ENCODE assay signal across 23 mouse cellular contexts in genomic region chr1:35358981-35359380, GRCm38 (mm10).
DNase-seq lines count a peak whose midpoint lies in the region; TF ChIP-seq lines count a peak whose summit lies in the region.
"Had no signal": no experiment of that assay in that cellular context is flagged by ENCODE, and none has a peak within 500 bp of the region (broad histone marks: within the 10 kb centered on the region; RNA-seq: fewer than 3 reads in every experiment).

No protein-coding gene starts in this region.

- TF ChIP-seq POLR2A in brain, embryonic 14.5 days (IDR thresholded peaks at IDR 0.05; ENCODE audit: borderline replicate concordance, extremely low read depth, insufficient read depth, insufficient read length, poor library complexity, severe bottlenecking), result no peak
- no peak for TF ChIP-seq POLR2A in lung, adult 2 months (IDR thresholded peaks at IDR 0.05; ENCODE audit: borderline replicate concordance, extremely low read depth, low read depth, low read length)

- TF ChIP-seq CTCF in brain, embryonic 14.5 days (IDR thresholded peaks at IDR 0.05; ENCODE audit: borderline replicate concordance, extremely low read depth, insufficient read depth, insufficient read length), result no peak
- TF ChIP-seq CTCF in lung, adult 2 months (IDR thresholded peaks at IDR 0.05; ENCODE audit: insufficient read depth, low read length), result no peak

- H3K27ac ChIP-seq in ES-E14 (ENCODE audit: insufficient read depth, low read depth, low read length, poor library complexity, severe bottlenecking), result no peak overlapping the region
- H3K27ac ChIP-seq: embryonic facial prominence, embryonic 13.5 days; forebrain, embryonic 10.5 days; forebrain, embryonic 13.5 days; hindbrain, embryonic 10.5 days; hindbrain, embryonic 13.5 days; hindbrain, postnatal 0 days had no signal

- WGBS in lung, adult 2 months, result 41% methylated on average over 5 of the region's 5 CpGs

- H3K4me1 ChIP-seq in ES-E14 (ENCODE audit: control insufficient read depth in 2 of 2, insufficient read depth in 2 of 2, low read length in 2 of 2, poor library complexity in 1 of 2), result no peaks in the 10 kb centered on the region
- H3K4me1 ChIP-seq in lung, adult 2 months (ENCODE audit: control insufficient read depth, insufficient read depth, low read length), result no peaks in the 10 kb centered on the region
- H3K4me1 ChIP-seq: embryonic facial prominence, embryonic 13.5 days; forebrain, embryonic 13.5 days; hindbrain, embryonic 10.5 days; hindbrain, embryonic 13.5 days had no signal

- H3K9me3 ChIP-seq in ES-E14 (ENCODE audit: control insufficient read depth, insufficient read depth, low read depth, low read length), result no peaks in the 10 kb centered on the region
- H3K9me3 ChIP-seq: embryonic facial prominence, embryonic 13.5 days; forebrain, embryonic 10.5 days; forebrain, embryonic 13.5 days; G1E; hindbrain, embryonic 10.5 days; hindbrain, embryonic 13.5 days had no signal

- in situ Hi-C loops in ES-E14 (cut with MboI; ENCODE audit: low sequenced_read_pairs in 2 of 2, unreplicated experiment in 2 of 2), result no loop called here

- DNase-seq in heart, adult 11 months, result peak; percentile 57
- DNase-seq in heart, postnatal 4 days, result no peak
- DNase-seq in retina, postnatal 1 day, result peak; percentile 9
- no peak for DNase-seq in retina, embryonic 14.5 days (ENCODE audit: low spot score)
- peak; percentile 19 for DNase-seq in ES-E14 (ENCODE audit: low read depth, low spot score)
- peak; percentile 22 for DNase-seq in brain, embryonic 14.5 days (ENCODE audit: low read depth)
- DNase-seq in lung, adult 2 months, result no peak
- no peak for DNase-seq in lung, postnatal 36 days
- DNase-seq: adrenal gland, adult 2 months; adrenal gland, postnatal 14 days; cerebellum, adult 11-12 months; cerebellum, adult 8-10 months; cerebellum, postnatal 10 days; cerebellum, postnatal 36 days; gastrocnemius, postnatal 10 days; gastrocnemius, postnatal 36 days had no signal

- no peak overlapping the region for H3K4me3 ChIP-seq in ES-E14 (ENCODE audit: insufficient read depth in 1 of 2, low read depth in 1 of 2, low read length in 2 of 2, poor library complexity in 1 of 2, severe bottlenecking in 1 of 2)
- H3K4me3 ChIP-seq in lung, adult 2 months (replicated peaks; ENCODE audit: extremely low read depth, low read depth, low read length), result no peak overlapping the region
- H3K4me3 ChIP-seq: embryonic facial prominence, embryonic 13.5 days; forebrain, embryonic 10.5 days; forebrain, embryonic 13.5 days; hindbrain, embryonic 10.5 days; hindbrain, embryonic 13.5 days had no signal

- H3K9ac ChIP-seq in ES-E14 (ENCODE audit: insufficient read depth, low read depth, low read length, poor library complexity, severe bottlenecking), result no peak overlapping the region
- H3K9ac ChIP-seq: embryonic facial prominence, embryonic 13.5 days; forebrain, embryonic 13.5 days; hindbrain, embryonic 13.5 days had no signal

- no peaks in the 10 kb centered on the region for H3K36me3 ChIP-seq in ES-E14 (ENCODE audit: control insufficient read depth, insufficient read depth, low read length, poor library complexity, severe bottlenecking)
- H3K36me3 ChIP-seq: embryonic facial prominence, embryonic 13.5 days; forebrain, embryonic 10.5 days; G1E; hindbrain, embryonic 10.5 days; hindbrain, embryonic 13.5 days had no signal

TF ChIP-seq in ES-E14, 5 proteins besides CTCF, POLR2A, EP300 and RAD21:
- TF ChIP-seq CHD2 (IDR thresholded peaks at IDR 0.05; ENCODE audit: low read depth, low read length), result no peak
- no peak for TF ChIP-seq ZC3H11A (IDR thresholded peaks at IDR 0.05; ENCODE audit: borderline replicate concordance, low read depth, low read length)
- no peak for TF ChIP-seq HCFC1 (IDR thresholded peaks at IDR 0.05; ENCODE audit: borderline replicate concordance, insufficient read depth, low read length)
- TF ChIP-seq ZNF384 (IDR thresholded peaks at IDR 0.05; ENCODE audit: low read depth, low read length), result no peak
- no peak for TF ChIP-seq MAFK (IDR thresholded peaks at IDR 0.05; ENCODE audit: insufficient read depth, low read depth, low read length)

Comparison
In these comparisons a context has a peak if more than half of its experiments do, and no peak if none do; other contexts are left out.
1. DNase-seq: peak in heart, adult 11 months (single experiment), retina, postnatal 1 day (single experiment), ES-E14 (single experiment) and brain, embryonic 14.5 days (single experiment); none in heart, postnatal 4 days (single experiment), retina, embryonic 14.5 days (single experiment), lung, adult 2 months (single experiment) and lung, postnatal 36 days (single experiment).